Mouse (Mus musculus): ENCODE data around the gene Abhd2. TPM values are rescaled to one million over a fixed set of nuclear protein-coding genes. Genes with fewer than 3 reads are reported as not detected.

Abhd2 gene
- polyA plus RNA-seq, 1 experiment, result 43.5 TPM

GRCm38 (mm10) chr7:79374017-79374416 lies 101.0 kb downstream of the Abhd2 start:
- Histone ChIP-seq H3K27ac (ENCODE audit: insufficient read depth, low read length) (no peak overlapping the region), H3K4me1 (ENCODE audit: control insufficient read depth, insufficient read depth, low read length) (no peaks in the 10 kb centered on the region), H3K4me3 (ENCODE audit: insufficient read depth, low read length) (no peak overlapping the region)
- TF ChIP-seq CTCF (IDR thresholded peaks at IDR 0.05; ENCODE audit: extremely low read depth, insufficient read depth, low read length) (no peak), POLR2A (IDR thresholded peaks at IDR 0.05; ENCODE audit: extremely low read depth, insufficient read depth, low read length) (no peak)

GRCm38 (mm10) chr7:79375594-79375993 lies 102.6 kb downstream of the Abhd2 start:
- no peak for TF ChIP-seq POLR2A (IDR thresholded peaks at IDR 0.05; ENCODE audit: extremely low read depth, insufficient read depth, low read length)
- TF ChIP-seq CTCF (IDR thresholded peaks at IDR 0.05; ENCODE audit: extremely low read depth, insufficient read depth, low read length), result no peak
- H3K27ac ChIP-seq (ENCODE audit: insufficient read depth, low read length), result no peak overlapping the region
- H3K4me3 ChIP-seq (ENCODE audit: insufficient read depth, low read length), result no peak overlapping the region
- no peaks in the 10 kb centered on the region for H3K4me1 ChIP-seq (ENCODE audit: control insufficient read depth, insufficient read depth, low read length)

DNA sequence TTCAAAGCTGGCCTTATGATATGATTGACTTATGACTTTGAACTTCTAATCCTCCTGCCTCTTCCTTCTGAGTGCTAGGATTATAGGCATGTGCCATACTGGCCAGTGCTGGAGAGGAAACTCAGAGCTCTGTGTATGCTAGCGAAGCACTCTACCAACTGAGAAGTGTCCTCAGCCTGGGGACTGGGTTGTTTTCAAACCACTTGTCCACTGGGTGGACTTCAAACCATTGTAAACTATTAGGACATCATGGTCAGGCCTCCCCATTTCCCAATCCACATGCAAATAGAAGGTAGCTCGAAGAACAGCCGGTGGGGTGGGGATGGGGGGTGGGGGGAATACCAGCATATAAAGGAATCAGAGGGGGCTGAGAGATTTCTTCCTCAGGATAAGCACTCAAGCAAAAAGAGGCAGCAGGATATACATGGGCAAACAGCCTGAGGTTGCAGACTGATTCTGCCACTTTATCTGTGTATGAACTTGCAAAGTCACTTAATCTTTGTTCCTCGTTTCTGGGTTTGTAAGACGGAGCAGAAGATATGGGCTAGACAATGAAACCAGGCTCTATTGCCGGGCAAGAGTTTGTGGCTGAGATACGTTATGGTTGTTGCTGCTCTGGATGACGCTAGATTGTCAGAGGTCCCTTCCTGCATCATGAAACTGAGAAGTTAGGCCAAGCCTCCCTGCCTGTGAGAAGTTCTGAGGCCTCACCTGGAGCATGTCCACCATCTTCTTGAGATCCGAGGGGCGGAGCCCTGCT lies 103.7 kb downstream of the Abhd2 start:
- H3K4me3 ChIP-seq (ENCODE audit: insufficient read depth, low read length), result no peak overlapping the region
- no peaks in the 10 kb centered on the region for H3K4me1 ChIP-seq (ENCODE audit: control insufficient read depth, insufficient read depth, low read length)
- no peak overlapping the region for H3K27ac ChIP-seq (ENCODE audit: insufficient read depth, low read length)
- TF ChIP-seq POLR2A (IDR thresholded peaks at IDR 0.05; ENCODE audit: extremely low read depth, insufficient read depth, low read length), result no peak
- TF ChIP-seq CTCF (IDR thresholded peaks at IDR 0.05; ENCODE audit: extremely low read depth, insufficient read depth, low read length), result no peak

- Histone ChIP-seq H3K27ac (ENCODE audit: insufficient read depth, low read length) (no peak within 1 kb of the TSS), H3K4me1 (ENCODE audit: control insufficient read depth, insufficient read depth, low read length) (no peaks in the 10 kb centered on the region), H3K4me3 (ENCODE audit: insufficient read depth, low read length) (0 out of 2 replicates have a peak within 1 kb of the TSS, but pooled peaks have one; percentile 15)
- TF ChIP-seq POLR2A (IDR thresholded peaks at IDR 0.05; ENCODE audit: extremely low read depth, insufficient read depth, low read length) (no peak), CTCF (IDR thresholded peaks at IDR 0.05; ENCODE audit: extremely low read depth, insufficient read depth, low read length) (no peak)
Observed at GRCm38 (mm10) chr7:79386422-79387133, 113.6 kb downstream of the Abhd2 start, which contains the start of gene Rlbp1. Gene Rlbp1 (minus strand): TSS chr7:79387048.

GRCm38 (mm10) chr7:79387140-79387539 lies 114.1 kb downstream of the Abhd2 start:
- no peaks in the 10 kb centered on the region for H3K4me1 ChIP-seq (ENCODE audit: control insufficient read depth, insufficient read depth, low read length)
- H3K4me3 ChIP-seq (ENCODE audit: insufficient read depth, low read length), result no peak overlapping the region
- TF ChIP-seq CTCF (IDR thresholded peaks at IDR 0.05; ENCODE audit: extremely low read depth, insufficient read depth, low read length), result no peak
- TF ChIP-seq POLR2A (IDR thresholded peaks at IDR 0.05; ENCODE audit: extremely low read depth, insufficient read depth, low read length), result no peak
- no peak overlapping the region for H3K27ac ChIP-seq (ENCODE audit: insufficient read depth, low read length)

- no peak overlapping the region for H3K27ac ChIP-seq (ENCODE audit: insufficient read depth, low read length)
- TF ChIP-seq CTCF (IDR thresholded peaks at IDR 0.05; ENCODE audit: extremely low read depth, insufficient read depth, low read length) (no peak), POLR2A (IDR thresholded peaks at IDR 0.05; ENCODE audit: extremely low read depth, insufficient read depth, low read length) (no peak)
- H3K4me1 ChIP-seq (ENCODE audit: control insufficient read depth, insufficient read depth, low read length), result no peaks in the 10 kb centered on the region
- H3K4me3 ChIP-seq (ENCODE audit: insufficient read depth, low read length), result no peak overlapping the region
Observed at GRCm38 (mm10) chr7:79387991-79388390, 115.0 kb downstream of the Abhd2 start.

GRCm38 (mm10) chr7:79388671-79389206 lies 115.7 kb downstream of the Abhd2 start:
- H3K4me3 ChIP-seq (ENCODE audit: insufficient read depth, low read length), result no peak overlapping the region
- TF ChIP-seq POLR2A (IDR thresholded peaks at IDR 0.05; ENCODE audit: extremely low read depth, insufficient read depth, low read length), result no peak
- no peak for TF ChIP-seq CTCF (IDR thresholded peaks at IDR 0.05; ENCODE audit: extremely low read depth, insufficient read depth, low read length)
- no peak overlapping the region for H3K27ac ChIP-seq (ENCODE audit: insufficient read depth, low read length)
- no peaks in the 10 kb centered on the region for H3K4me1 ChIP-seq (ENCODE audit: control insufficient read depth, insufficient read depth, low read length)

DNA sequence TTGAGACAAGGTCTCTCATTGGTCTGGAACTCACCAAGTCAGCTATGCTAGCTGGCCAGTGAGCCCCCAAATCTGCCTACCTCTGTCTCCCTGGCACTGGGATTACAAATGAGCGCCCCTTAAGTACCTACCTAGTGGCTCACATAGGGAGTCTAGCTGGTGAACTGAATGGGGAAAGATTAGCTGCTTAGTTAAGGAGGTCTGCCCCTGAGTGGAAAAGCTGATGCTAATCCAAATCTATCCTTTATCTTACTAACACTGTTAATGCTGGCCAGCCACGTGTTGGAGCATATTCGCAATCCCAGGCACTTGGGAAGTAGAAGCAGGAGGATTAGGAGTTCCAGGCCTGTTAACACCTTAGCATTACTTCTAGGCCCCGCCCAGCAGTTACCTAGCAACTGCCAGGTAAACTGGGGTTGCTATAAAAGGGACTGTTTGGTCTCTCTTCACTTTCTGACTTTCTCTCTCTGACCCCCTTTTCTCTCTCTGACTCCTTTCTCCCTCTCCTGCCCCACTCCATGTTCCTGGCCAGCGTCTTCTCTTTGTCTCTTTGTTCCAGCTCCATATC lies 117.2 kb downstream of the Abhd2 start:
- Histone ChIP-seq H3K4me3 (ENCODE audit: insufficient read depth, low read length) (no peak overlapping the region), H3K4me1 (ENCODE audit: control insufficient read depth, insufficient read depth, low read length) (no peaks in the 10 kb centered on the region), H3K27ac (ENCODE audit: insufficient read depth, low read length) (no peak overlapping the region)
- TF ChIP-seq POLR2A (IDR thresholded peaks at IDR 0.05; ENCODE audit: extremely low read depth, insufficient read depth, low read length), result no peak
- no peak for TF ChIP-seq CTCF (IDR thresholded peaks at IDR 0.05; ENCODE audit: extremely low read depth, insufficient read depth, low read length)

DNA sequence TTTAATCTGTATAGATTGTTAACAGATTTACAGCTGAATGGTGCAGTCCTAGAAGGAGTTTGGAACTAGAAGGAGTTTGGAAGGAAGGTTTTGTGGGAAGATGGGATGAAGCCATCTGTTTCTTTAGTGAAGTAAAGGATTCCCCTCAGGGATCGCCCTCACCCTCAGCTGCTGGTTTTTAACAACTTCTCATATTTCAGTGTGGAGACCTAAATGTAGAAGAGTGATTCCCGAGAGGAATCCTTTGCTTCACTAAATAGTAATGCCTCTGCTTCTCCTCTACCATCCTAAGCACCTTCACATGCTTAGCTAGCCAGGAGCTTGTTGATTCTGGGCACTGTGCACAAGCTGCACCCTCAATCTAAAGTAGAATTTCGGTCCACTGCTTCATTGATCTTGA lies 118.5 kb downstream of the Abhd2 start:
- no peaks in the 10 kb centered on the region for H3K4me1 ChIP-seq (ENCODE audit: control insufficient read depth, insufficient read depth, low read length)
- peak overlapping the region; percentile 50 for H3K4me3 ChIP-seq (ENCODE audit: insufficient read depth, low read length)
- TF ChIP-seq CTCF (IDR thresholded peaks at IDR 0.05; ENCODE audit: extremely low read depth, insufficient read depth, low read length) (no peak), POLR2A (IDR thresholded peaks at IDR 0.05; ENCODE audit: extremely low read depth, insufficient read depth, low read length) (no peak)
- 0 out of 2 replicates have a peak overlapping the region, but pooled peaks have one; percentile 45 for H3K27ac ChIP-seq (ENCODE audit: insufficient read depth, low read length)
